Mouse (Mus musculus): Measurements from ENCODE around the gene Ndufa8. TPM values are rescaled to one million over a fixed set of nuclear protein-coding genes. Genes with fewer than 3 reads are reported as not detected.

The Ndufa8 gene
- polyA plus RNA-seq, 1 experiment, result 83.9 TPM

GRCm38 (mm10) chr2:36010579-36010978 is 38.6 kb downstream of the Ndufa8 start:
- TF ChIP-seq CTCF (IDR thresholded peaks at IDR 0.05; ENCODE audit: borderline replicate concordance, control insufficient read depth, extremely low read depth, insufficient read depth, low read length, poor library complexity) (no peak), POLR2A (IDR thresholded peaks at IDR 0.05; ENCODE audit: control insufficient read depth, extremely low read depth, insufficient read depth, low read length, poor library complexity) (no peak)
- no peaks in the 10 kb centered on the region for H3K4me1 ChIP-seq (replicated peaks; ENCODE audit: control insufficient read depth, insufficient read depth, low read length)
- H3K27me3 ChIP-seq (ENCODE audit: control insufficient read depth, insufficient read depth, low read length), result peaks cover 7% of the 10 kb centered on the region; the same call in 1 of the 2 replicates
- H3K27ac ChIP-seq (ENCODE audit: control insufficient read depth, insufficient read depth, low read length), result no peak overlapping the region
- DNase-seq, result no peak
- H3K4me3 ChIP-seq (ENCODE audit: control insufficient read depth, insufficient read depth, low read length), result no peak overlapping the region
- H3K36me3 ChIP-seq (ENCODE audit: control insufficient read depth, insufficient read depth, low read length), result no peaks in the 10 kb centered on the region
- WGBS, result 80% methylated on average over 8 of the region's 8 CpGs

- Histone ChIP-seq H3K36me3 (ENCODE audit: control insufficient read depth, insufficient read depth, low read length) (no peaks in the 10 kb centered on the region), H3K4me3 (ENCODE audit: control insufficient read depth, insufficient read depth, low read length) (no peak overlapping the region), H3K4me1 (replicated peaks; ENCODE audit: control insufficient read depth, insufficient read depth, low read length) (no peaks in the 10 kb centered on the region), H3K27ac (ENCODE audit: control insufficient read depth, insufficient read depth, low read length) (no peak overlapping the region), H3K27me3 (ENCODE audit: control insufficient read depth, insufficient read depth, low read length) (peaks cover 7% of the 10 kb centered on the region; the same call in 1 of the 2 replicates)
- peak; percentile 63 for DNase-seq
- TF ChIP-seq POLR2A (IDR thresholded peaks at IDR 0.05; ENCODE audit: control insufficient read depth, extremely low read depth, insufficient read depth, low read length, poor library complexity) (no peak), CTCF (IDR thresholded peaks at IDR 0.05; ENCODE audit: borderline replicate concordance, control insufficient read depth, extremely low read depth, insufficient read depth, low read length, poor library complexity) (peak; percentile 33; the same call in 1 of the 2 replicates)
- 29% methylated on average over 4 of the region's 4 CpGs for WGBS
Observed at GRCm38 (mm10) chr2:36009386-36009785, 39.8 kb downstream of the Ndufa8 start.

DNA sequence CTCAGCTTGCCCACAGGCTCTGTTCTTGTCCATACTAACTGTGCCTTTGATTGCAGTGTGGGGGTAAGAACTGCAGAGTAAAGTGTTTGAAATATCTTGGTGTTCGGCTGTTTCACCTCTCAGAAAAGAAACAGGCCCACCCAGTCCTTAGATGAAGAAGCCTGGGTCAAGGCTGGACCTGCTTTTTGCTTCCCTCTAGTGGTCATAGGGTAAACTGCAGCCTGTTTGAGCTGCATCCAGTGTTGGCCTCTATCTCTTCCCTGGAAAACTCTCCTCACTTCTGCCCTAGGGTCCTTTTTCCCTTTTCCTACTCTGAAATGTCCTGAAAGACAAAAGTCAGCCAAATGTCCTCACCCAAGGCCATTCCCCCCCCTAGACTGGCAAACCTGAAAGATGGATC is 41.1 kb downstream of the Ndufa8 start:
- no peak overlapping the region for H3K4me3 ChIP-seq (ENCODE audit: control insufficient read depth, insufficient read depth, low read length)
- H3K27ac ChIP-seq (ENCODE audit: control insufficient read depth, insufficient read depth, low read length), result no peak overlapping the region
- no peaks in the 10 kb centered on the region for H3K4me1 ChIP-seq (replicated peaks; ENCODE audit: control insufficient read depth, insufficient read depth, low read length)
- peaks cover 7% of the 10 kb centered on the region; the same call in 1 of the 2 replicates for H3K27me3 ChIP-seq (ENCODE audit: control insufficient read depth, insufficient read depth, low read length)
- 18% methylated on average over 1 of the region's 1 CpGs for WGBS
- peak; percentile 46 for DNase-seq
- no peaks in the 10 kb centered on the region for H3K36me3 ChIP-seq (ENCODE audit: control insufficient read depth, insufficient read depth, low read length)
- TF ChIP-seq CTCF (IDR thresholded peaks at IDR 0.05; ENCODE audit: borderline replicate concordance, control insufficient read depth, extremely low read depth, insufficient read depth, low read length, poor library complexity) (no peak), POLR2A (IDR thresholded peaks at IDR 0.05; ENCODE audit: control insufficient read depth, extremely low read depth, insufficient read depth, low read length, poor library complexity) (no peak)

- H3K27ac ChIP-seq (ENCODE audit: control insufficient read depth, insufficient read depth, low read length), result no peak overlapping the region
- DNase-seq, result no peak
- H3K27me3 ChIP-seq (ENCODE audit: control insufficient read depth, insufficient read depth, low read length), result no peaks in the 10 kb centered on the region
- H3K36me3 ChIP-seq (ENCODE audit: control insufficient read depth, insufficient read depth, low read length), result no peaks in the 10 kb centered on the region
- no peaks in the 10 kb centered on the region for H3K4me1 ChIP-seq (replicated peaks; ENCODE audit: control insufficient read depth, insufficient read depth, low read length)
- TF ChIP-seq CTCF (IDR thresholded peaks at IDR 0.05; ENCODE audit: borderline replicate concordance, control insufficient read depth, extremely low read depth, insufficient read depth, low read length, poor library complexity), result no peak
- TF ChIP-seq POLR2A (IDR thresholded peaks at IDR 0.05; ENCODE audit: control insufficient read depth, extremely low read depth, insufficient read depth, low read length, poor library complexity), result no peak
- H3K4me3 ChIP-seq (ENCODE audit: control insufficient read depth, insufficient read depth, low read length), result no peak overlapping the region
- WGBS, result 76% methylated on average over 6 of the region's 6 CpGs
Observed at GRCm38 (mm10) chr2:36002188-36002587, 47.0 kb downstream of the Ndufa8 start.

GRCm38 (mm10) chr2:36000390-36000789 is 48.8 kb downstream of the Ndufa8 start:
- TF ChIP-seq POLR2A (IDR thresholded peaks at IDR 0.05; ENCODE audit: control insufficient read depth, extremely low read depth, insufficient read depth, low read length, poor library complexity) (no peak), CTCF (IDR thresholded peaks at IDR 0.05; ENCODE audit: borderline replicate concordance, control insufficient read depth, extremely low read depth, insufficient read depth, low read length, poor library complexity) (no peak)
- Histone ChIP-seq H3K36me3 (ENCODE audit: control insufficient read depth, insufficient read depth, low read length) (no peaks in the 10 kb centered on the region), H3K27me3 (ENCODE audit: control insufficient read depth, insufficient read depth, low read length) (no peaks in the 10 kb centered on the region), H3K4me1 (replicated peaks; ENCODE audit: control insufficient read depth, insufficient read depth, low read length) (no peaks in the 10 kb centered on the region), H3K27ac (ENCODE audit: control insufficient read depth, insufficient read depth, low read length) (no peak overlapping the region), H3K4me3 (ENCODE audit: control insufficient read depth, insufficient read depth, low read length) (no peak overlapping the region)
- DNase-seq, result no peak
- 43% methylated on average over 1 of the region's 1 CpGs for WGBS

DNA sequence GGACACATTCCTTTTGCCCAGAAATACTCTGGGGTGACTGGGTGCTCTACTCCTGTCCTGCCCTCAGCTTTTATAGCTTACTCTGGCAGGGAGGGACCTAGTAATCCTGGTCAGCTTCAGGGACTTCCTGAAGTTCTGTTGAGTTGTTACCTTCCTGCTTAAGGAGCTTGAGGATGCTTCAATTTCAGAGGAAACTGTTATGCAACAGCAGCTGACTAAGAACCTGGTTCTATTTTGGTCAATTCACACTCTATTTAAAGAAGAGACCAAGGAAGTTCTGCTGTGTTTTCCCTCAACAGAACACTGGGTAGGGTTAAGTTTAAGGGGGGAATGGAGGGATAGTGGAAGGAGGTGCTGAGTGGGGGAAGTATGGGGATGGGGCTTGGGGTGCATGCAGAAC is 50.0 kb downstream of the Ndufa8 start:
- no peak for DNase-seq
- H3K27me3 ChIP-seq (ENCODE audit: control insufficient read depth, insufficient read depth, low read length), result no peaks in the 10 kb centered on the region
- no peaks in the 10 kb centered on the region for H3K36me3 ChIP-seq (ENCODE audit: control insufficient read depth, insufficient read depth, low read length)
- H3K4me1 ChIP-seq (replicated peaks; ENCODE audit: control insufficient read depth, insufficient read depth, low read length), result no peaks in the 10 kb centered on the region
- H3K4me3 ChIP-seq (ENCODE audit: control insufficient read depth, insufficient read depth, low read length), result no peak overlapping the region
- no peak overlapping the region for H3K27ac ChIP-seq (ENCODE audit: control insufficient read depth, insufficient read depth, low read length)
- no peak for TF ChIP-seq POLR2A (IDR thresholded peaks at IDR 0.05; ENCODE audit: control insufficient read depth, extremely low read depth, insufficient read depth, low read length, poor library complexity)
- TF ChIP-seq CTCF (IDR thresholded peaks at IDR 0.05; ENCODE audit: borderline replicate concordance, control insufficient read depth, extremely low read depth, insufficient read depth, low read length, poor library complexity), result no peak

- DNase-seq, result no peak
- H3K4me3 ChIP-seq (ENCODE audit: control insufficient read depth, insufficient read depth, low read length), result no peak overlapping the region
- WGBS, result 93% methylated on average over 5 of the region's 5 CpGs
- no peaks in the 10 kb centered on the region for H3K36me3 ChIP-seq (ENCODE audit: control insufficient read depth, insufficient read depth, low read length)
- no peaks in the 10 kb centered on the region for H3K4me1 ChIP-seq (replicated peaks; ENCODE audit: control insufficient read depth, insufficient read depth, low read length)
- no peaks in the 10 kb centered on the region for H3K27me3 ChIP-seq (ENCODE audit: control insufficient read depth, insufficient read depth, low read length)
- no peak overlapping the region for H3K27ac ChIP-seq (ENCODE audit: control insufficient read depth, insufficient read depth, low read length)
- TF ChIP-seq CTCF (IDR thresholded peaks at IDR 0.05; ENCODE audit: borderline replicate concordance, control insufficient read depth, extremely low read depth, insufficient read depth, low read length, poor library complexity), result no peak
- TF ChIP-seq POLR2A (IDR thresholded peaks at IDR 0.05; ENCODE audit: control insufficient read depth, extremely low read depth, insufficient read depth, low read length, poor library complexity), result no peak
Observed at GRCm38 (mm10) chr2:35998416-35998815, 50.8 kb downstream of the Ndufa8 start.

All from thymus, adult 2 months (tissue).